Comparison of ENCODE assay signal across 1 mouse cellular context in the genomic region with DNA sequence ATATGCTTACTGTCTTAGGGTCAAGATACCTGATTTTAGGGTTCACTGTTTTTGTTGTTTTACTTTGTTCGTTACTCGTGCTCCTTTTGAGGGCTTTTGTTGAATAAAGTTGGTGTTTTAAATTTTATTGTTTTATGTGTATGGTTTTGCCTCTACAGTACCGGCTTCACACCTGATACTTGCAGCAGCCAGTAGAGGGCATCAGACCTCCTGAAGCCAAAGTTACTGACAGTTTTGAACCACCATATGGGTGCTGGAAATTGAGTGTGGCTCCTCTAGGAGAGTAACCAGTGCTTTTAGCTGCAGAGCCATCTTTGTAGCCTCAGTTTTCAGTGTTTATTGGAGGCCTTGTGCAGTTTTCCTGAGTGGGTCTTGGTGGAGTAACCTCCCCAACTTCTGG.
TF ChIP-seq lines count a peak whose summit lies in the region.

No protein-coding gene starts in this region.

TF ChIP-seq in MEL, 35 proteins besides CTCF, POLR2A, EP300 and RAD21 (continued from another document):
- TF ChIP-seq ZC3H11A (IDR thresholded peaks at IDR 0.05; ENCODE audit: low read depth, low read length) = peak; percentile 58
